Comparison of ENCODE assay signal across 14 mouse cellular contexts in the genomic region with DNA sequence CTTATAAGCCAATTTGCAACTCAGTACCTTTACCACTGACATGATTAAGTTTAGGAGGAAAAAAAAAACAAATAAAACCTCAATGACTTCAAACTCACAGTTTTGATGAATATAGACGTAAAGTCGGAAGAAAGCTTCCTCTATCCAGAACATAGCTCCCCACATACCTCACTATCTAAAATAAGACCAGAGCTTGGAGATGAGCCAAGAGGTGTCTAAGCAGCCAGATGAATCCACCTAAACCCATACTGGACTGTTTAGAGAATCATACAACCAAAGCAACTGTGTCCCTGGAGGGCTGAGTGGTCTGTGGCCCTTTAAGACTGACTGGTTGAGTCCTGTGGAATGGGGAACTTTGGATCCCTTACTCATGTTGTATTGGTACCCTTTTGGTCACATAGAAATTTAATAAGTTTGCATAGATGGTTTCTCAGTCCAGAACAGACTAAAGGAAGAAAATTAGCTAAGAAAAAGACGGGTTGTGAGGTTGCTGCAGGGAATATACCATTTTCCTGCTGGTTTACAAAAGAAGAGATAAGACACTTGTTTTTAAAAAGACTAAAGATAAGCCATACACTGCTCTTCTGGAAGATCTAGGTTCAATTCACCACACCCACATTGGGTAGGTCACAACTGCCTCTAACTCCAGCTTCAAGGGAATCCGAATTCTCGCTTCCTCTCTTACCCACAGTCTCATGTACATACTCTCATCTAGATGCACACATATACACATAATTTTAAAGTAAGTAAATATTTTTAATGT.
DNase-seq lines count a peak whose midpoint lies in the region; ATAC-seq and TF ChIP-seq lines count a peak whose summit lies in the region.
"Had no signal": no experiment of that assay in that cellular context is flagged by ENCODE, and none has a peak within 500 bp of the region (broad histone marks: within the 10 kb centered on the region; RNA-seq: fewer than 3 reads in every experiment).

No protein-coding gene starts in this region.

- ATAC-seq in embryonic facial prominence, embryonic 15.5 days (ENCODE audit: insufficient number of reproducible peaks, low FRiP score, low TSS enrichment, low read depth) = no peak
- no peak for ATAC-seq in limb, embryonic 15.5 days (ENCODE audit: insufficient number of reproducible peaks, low FRiP score, low TSS enrichment, low read depth)

- H3K9me3 ChIP-seq in heart, embryonic 10.5 days = no peaks in the 10 kb centered on the region
- no peaks in the 10 kb centered on the region for H3K9me3 ChIP-seq in MEL (replicated peaks; ENCODE audit: insufficient read depth, low read length)
- H3K9me3 ChIP-seq in embryonic facial prominence, embryonic 15.5 days (replicated peaks) = no peaks in the 10 kb centered on the region
- no peaks in the 10 kb centered on the region for H3K9me3 ChIP-seq in limb, embryonic 15.5 days
- H3K9me3 ChIP-seq in forebrain, embryonic 10.5 days = no peaks in the 10 kb centered on the region
- H3K9me3 ChIP-seq: hindbrain, embryonic 13.5 days; limb, embryonic 13.5 days; midbrain, embryonic 12.5 days had no signal

- TF ChIP-seq EP300 in MEL (IDR thresholded peaks at IDR 0.05; ENCODE audit: low read depth in 1 of 2, low read length in 2 of 2) = peak; percentile 64 to 69

- 60% methylated on average over 5 of the region's 5 CpGs for WGBS in heart, embryonic 10.5 days
- WGBS in embryonic facial prominence, embryonic 15.5 days = 63% methylated on average over 5 of the region's 5 CpGs
- 54% methylated on average over 5 of the region's 5 CpGs for WGBS in limb, embryonic 15.5 days
- 95% methylated on average over 5 of the region's 5 CpGs for WGBS in forebrain, embryonic 10.5 days

- peak overlapping the region; percentile 7; the same call in 1 of the 2 replicates for H3K9ac ChIP-seq in MEL (ENCODE audit: control insufficient read depth, low read depth, low read length, poor library complexity, severe bottlenecking)
- H3K9ac ChIP-seq in embryonic facial prominence, embryonic 15.5 days = no peak overlapping the region
- H3K9ac ChIP-seq in limb, embryonic 15.5 days = no peak overlapping the region
- H3K9ac ChIP-seq: hindbrain, embryonic 13.5 days; limb, embryonic 13.5 days; midbrain, embryonic 12.5 days had no signal

- H3K27ac ChIP-seq in heart, embryonic 10.5 days = peak overlapping the region; percentile 87; the same call in 1 of the 2 replicates
- peak overlapping the region; percentile 92 for H3K27ac ChIP-seq in MEL (ENCODE audit: control insufficient read depth, low read depth, low read length)
- H3K27ac ChIP-seq in embryonic facial prominence, embryonic 15.5 days (replicated peaks) = peak overlapping the region; percentile 36; the same call in 1 of the 2 replicates
- H3K27ac ChIP-seq in limb, embryonic 15.5 days = peak overlapping the region; percentile 54; the same call in 1 of the 2 replicates
- no peak overlapping the region for H3K27ac ChIP-seq in forebrain, embryonic 10.5 days

- TF ChIP-seq RAD21 in MEL (IDR thresholded peaks at IDR 0.05; ENCODE audit: low read depth, low read length) = no peak; the same call in 1 of the 2 replicates

- no peak overlapping the region for H3K4me2 ChIP-seq in embryonic facial prominence, embryonic 15.5 days (replicated peaks)
- no peak overlapping the region for H3K4me2 ChIP-seq in limb, embryonic 15.5 days
- H3K4me2 ChIP-seq: hindbrain, embryonic 13.5 days; limb, embryonic 13.5 days; midbrain, embryonic 12.5 days had no signal

- no peak overlapping the region for H3K4me3 ChIP-seq in heart, embryonic 10.5 days
- H3K4me3 ChIP-seq in MEL (ENCODE audit: control insufficient read depth in 1 of 2, insufficient read depth in 1 of 2, low read depth in 2 of 2, low read length in 2 of 2) = peak overlapping the region in 1 of 2 experiments; percentile 31; a peak in 2 of 4 replicates
- H3K4me3 ChIP-seq in embryonic facial prominence, embryonic 15.5 days (replicated peaks) = no peak overlapping the region
- no peak overlapping the region for H3K4me3 ChIP-seq in limb, embryonic 15.5 days
- H3K4me3 ChIP-seq in forebrain, embryonic 10.5 days = no peak overlapping the region
- H3K4me3 ChIP-seq: erythroblast, embryonic 14.5 days; hindbrain, embryonic 13.5 days; limb, embryonic 13.5 days; midbrain, embryonic 12.5 days had no signal

- H3K27me3 ChIP-seq in heart, embryonic 10.5 days (ENCODE audit: insufficient read depth, poor library complexity, severe bottlenecking) = no peaks in the 10 kb centered on the region
- H3K27me3 ChIP-seq in MEL (ENCODE audit: control insufficient read depth in 1 of 2, insufficient read depth in 2 of 2, low read length in 2 of 2) = no peaks in the 10 kb centered on the region
- H3K27me3 ChIP-seq in embryonic facial prominence, embryonic 15.5 days = no peaks in the 10 kb centered on the region
- H3K27me3 ChIP-seq in limb, embryonic 15.5 days = no peaks in the 10 kb centered on the region
- no peaks in the 10 kb centered on the region for H3K27me3 ChIP-seq in forebrain, embryonic 10.5 days (ENCODE audit: poor library complexity, severe bottlenecking)
- H3K27me3 ChIP-seq: hindbrain, embryonic 13.5 days; limb, embryonic 13.5 days; midbrain, embryonic 12.5 days had no signal

- no peak for TF ChIP-seq POLR2A in MEL (IDR thresholded peaks at IDR 0.05; ENCODE audit: control insufficient read depth in 1 of 2, insufficient read depth in 1 of 2, low read depth in 1 of 2, low read length in 2 of 2, poor library complexity in 1 of 2)

- H3K36me3 ChIP-seq in heart, embryonic 10.5 days = no peaks in the 10 kb centered on the region
- peaks cover 0 to 75% of the 10 kb centered on the region in 2 experiments; a peak in 2 of 4 replicates for H3K36me3 ChIP-seq in MEL (ENCODE audit: control insufficient read depth in 1 of 2, insufficient read depth in 2 of 2, low read length in 2 of 2)
- H3K36me3 ChIP-seq in embryonic facial prominence, embryonic 15.5 days = no peaks in the 10 kb centered on the region
- no peaks in the 10 kb centered on the region for H3K36me3 ChIP-seq in limb, embryonic 15.5 days
- H3K36me3 ChIP-seq in forebrain, embryonic 10.5 days (replicated peaks) = no peaks in the 10 kb centered on the region
- H3K36me3 ChIP-seq: hindbrain, embryonic 13.5 days; limb, embryonic 13.5 days; midbrain, embryonic 12.5 days had no signal

- H3K4me1 ChIP-seq in heart, embryonic 10.5 days = peaks cover 64% of the 10 kb centered on the region
- H3K4me1 ChIP-seq in MEL (ENCODE audit: control insufficient read depth in 1 of 2, insufficient read depth in 2 of 2, low read length in 2 of 2) = peaks cover 70 to 72% of the 10 kb centered on the region in 2 experiments
- peaks cover 62% of the 10 kb centered on the region for H3K4me1 ChIP-seq in embryonic facial prominence, embryonic 15.5 days
- peaks cover 55% of the 10 kb centered on the region for H3K4me1 ChIP-seq in limb, embryonic 15.5 days
- H3K4me1 ChIP-seq in forebrain, embryonic 10.5 days = peaks cover 51% of the 10 kb centered on the region

- no peak for DNase-seq in heart, embryonic 10.5 days (ENCODE audit: low spot score)
- no peak for DNase-seq in heart, adult 8-10 months (ENCODE audit: low spot score)
- peak; percentile 90 for DNase-seq in MEL (ENCODE audit: low read depth, low spot score)
- no peak for DNase-seq in forebrain, embryonic 10.5 days (ENCODE audit: extremely low spot score, low spot score)
- no peak for DNase-seq in right cerebral cortex, postnatal 36 days (ENCODE audit: low spot score in 2 of 2)
- no peak for DNase-seq in adrenal gland, adult (ENCODE audit: inconsistent age in 2 of 2, low spot score in 1 of 2)
- DNase-seq: cerebellum, postnatal 36 days; kidney, postnatal 10 days had no signal

- H3K79me2 ChIP-seq in MEL (ENCODE audit: control insufficient read depth, insufficient read depth, low read length, poor library complexity) = no peaks in the 10 kb centered on the region

- no peak for TF ChIP-seq CTCF in MEL (IDR thresholded peaks at IDR 0.05 in 2 of 3, conservative IDR thresholded peaks at IDR 0.05 in 1 of 3; ENCODE audit: control insufficient read depth in 1 of 3, insufficient read depth in 1 of 3, low read depth in 2 of 3, low read length in 3 of 3, poor library complexity in 1 of 3, severe bottlenecking in 1 of 3)

TF ChIP-seq in MEL, 35 proteins besides CTCF, POLR2A, EP300 and RAD21:
- peak; percentile 88 for TF ChIP-seq GATA1 (IDR thresholded peaks at IDR 0.05; ENCODE audit: low read depth, low read length)
- TF ChIP-seq RCOR1 (IDR thresholded peaks at IDR 0.05; ENCODE audit: low read depth, low read length) = peak; percentile 33
- TF ChIP-seq MYB (IDR thresholded peaks at IDR 0.05; ENCODE audit: low read depth, low read length) = 0 out of 2 replicates have a peak, but pooled peaks have one; percentile 29
- TF ChIP-seq SIN3A (IDR thresholded peaks at IDR 0.05; ENCODE audit: low read length) = peak; percentile 72
- TF ChIP-seq ELF1 (IDR thresholded peaks at IDR 0.05; ENCODE audit: low read depth, low read length) = 0 out of 2 replicates have a peak, but pooled peaks have one; percentile 39
- TF ChIP-seq ZKSCAN1 (IDR thresholded peaks at IDR 0.05; ENCODE audit: low read depth, low read length) = 0 out of 2 replicates have a peak, but pooled peaks have one; percentile 15
- peak; percentile 13; the same call in 1 of the 2 replicates for TF ChIP-seq TAL1 (IDR thresholded peaks at IDR 0.05; ENCODE audit: low read length)
- 0 out of 2 replicates have a peak, but pooled peaks have one; percentile 11 for TF ChIP-seq ZC3H11A (IDR thresholded peaks at IDR 0.05; ENCODE audit: low read depth, low read length)
- 0 out of 2 replicates have a peak, but pooled peaks have one; percentile 37 for TF ChIP-seq MAFK (IDR thresholded peaks at IDR 0.05; ENCODE audit: borderline replicate concordance, low read depth, low read length)
- TF ChIP-seq TCF12 (IDR thresholded peaks at IDR 0.05; ENCODE audit: low read depth, low read length) = peak; percentile 72
- peak; percentile 62 for TF ChIP-seq ZNF384 (IDR thresholded peaks at IDR 0.05; ENCODE audit: low read depth, low read length)
- TF ChIP-seq MAZ (IDR thresholded peaks at IDR 0.05; ENCODE audit: low read depth, low read length) = no peak; the same call in 1 of the 2 replicates
- no peak for TF ChIP-seq KAT2A (conservative IDR thresholded peaks at IDR 0.05; ENCODE audit: low read depth, low read length)
- TF ChIP-seq CHD1 (IDR thresholded peaks at IDR 0.05; ENCODE audit: low read depth, low read length) = no peak; the same call in 1 of the 2 replicates
- TF ChIP-seq MEF2A (IDR thresholded peaks at IDR 0.05; ENCODE audit: extremely low read depth, insufficient replicate concordance, low read depth, low read length, poor library complexity, severe bottlenecking) = peak; percentile 58; the same call in 1 of the 2 replicates
- peak; percentile 70 for TF ChIP-seq ETS1 (IDR thresholded peaks at IDR 0.05; ENCODE audit: low read depth, low read length)
- TF ChIP-seq CHD2 (IDR thresholded peaks at IDR 0.05; ENCODE audit: low read length) = no peak
- TF ChIP-seq POLR2AphosphoS5 (IDR thresholded peaks at IDR 0.05; ENCODE audit: borderline replicate concordance, low read depth, low read length) = no peak
